Mouse (Mus musculus): ENCODE results near the gene Cc2d1a.
A peak's percentile ranks its signal among the peaks of the same experiment; 100 is the strongest.

The Cc2d1a gene

GRCm38 (mm10) chr8:84104697-84105609, 42.8 kb downstream of the Cc2d1a start, which contains the start of gene Dcaf15:
Gene Dcaf15, minus strand, starts transcription at chr8:84104768.
- peak; percentile 99 for DNase-seq (ENCODE audit: inconsistent ontology term)

GRCm38 (mm10) chr8:84104221-84104620, 43.5 kb downstream of the Cc2d1a start:
- DNase-seq (ENCODE audit: inconsistent ontology term) = peak; percentile 81

GRCm38 (mm10) chr8:84103601-84104000, 44.1 kb downstream of the Cc2d1a start:
- DNase-seq (ENCODE audit: inconsistent ontology term) = peak; percentile 42

GRCm38 (mm10) chr8:84101476-84102270, 46.1 kb downstream of the Cc2d1a start:
- no peak for DNase-seq (ENCODE audit: inconsistent ontology term)

GRCm38 (mm10) chr8:84098376-84098775, 49.4 kb downstream of the Cc2d1a start:
- DNase-seq (ENCODE audit: inconsistent ontology term) = no peak

GRCm38 (mm10) chr8:84096061-84096460, 51.7 kb downstream of the Cc2d1a start:
- DNase-seq (ENCODE audit: inconsistent ontology term) = no peak

- peak; percentile 50 for DNase-seq (ENCODE audit: inconsistent ontology term)
Measured at GRCm38 (mm10) chr8:84090585-84090984, 57.2 kb downstream of the Cc2d1a start.

- no peak for DNase-seq (ENCODE audit: inconsistent ontology term)
Measured at GRCm38 (mm10) chr8:84089277-84089676, 58.5 kb downstream of the Cc2d1a start.

- DNase-seq (ENCODE audit: inconsistent ontology term) = no peak
Measured at GRCm38 (mm10) chr8:84087821-84088220, 59.9 kb downstream of the Cc2d1a start.

GRCm38 (mm10) chr8:84087156-84087555, 60.6 kb downstream of the Cc2d1a start:
- no peak for DNase-seq (ENCODE audit: inconsistent ontology term)

GRCm38 (mm10) chr8:84084341-84085115, 63.2 kb downstream of the Cc2d1a start:
- no peak for DNase-seq (ENCODE audit: inconsistent ontology term)

- peak; percentile 41 for DNase-seq (ENCODE audit: inconsistent ontology term)
Measured at GRCm38 (mm10) chr8:84083829-84084241, 63.9 kb downstream of the Cc2d1a start.
